Mouse (Mus musculus) myocyte (in vitro differentiated cells): Measurements from ENCODE around the gene Zbtb42. TPM values are rescaled to one million over a fixed set of nuclear protein-coding genes. Genes with fewer than 3 reads are reported as not detected.

Experiments
- H3K27me3 ChIP-seq: one replicate; pipeline ENCODE4 v1.6.1; 2011; ENCODE audit not compliant: control insufficient read depth, insufficient read depth, insufficient read length
- H3K36me3 ChIP-seq: one replicate; pipeline ENCODE4 v1.6.1; 2011; ENCODE audit not compliant: control insufficient read depth, insufficient read depth
- H3K4me2 ChIP-seq: one replicate; pipeline ENCODE4 v1.6.1; 2011; ENCODE audit warnings: low read depth, control low read depth
- H3K4me3 ChIP-seq: one replicate; pipeline ENCODE4 v1.5.1; 2011; ENCODE audit warnings: mild to moderate bottlenecking, control low read depth, moderate library complexity
- H3K79me2 ChIP-seq: one replicate; pipeline ENCODE4 v1.6.1; 2011; ENCODE audit not compliant: control insufficient read depth, insufficient read depth
- H3ac ChIP-seq: one replicate; pipeline ENCODE4 v1.6.1; 2011; ENCODE audit not compliant: control insufficient read depth, insufficient read length
- CEBPB ChIP-seq: IDR thresholded peaks from 2 replicates; pipeline ENCODE4 v1.6.1; 2011; ENCODE audit warnings: mild to moderate bottlenecking, moderate library complexity; ENCODE audit not compliant: poor library complexity, insufficient read depth, severe bottlenecking
- E2F4 ChIP-seq: IDR thresholded peaks from one replicate; pipeline ENCODE4 v1.6.1; 2011; ENCODE audit warnings: mild to moderate bottlenecking, control low read depth, moderate library complexity; ENCODE audit not compliant: insufficient read depth
- MYOD1 ChIP-seq, 3 experiments: IDR thresholded peaks; one replicate each; pipeline ENCODE4 v1.6.1; 2011; ENCODE audit warnings: control low read depth in 2 of 3, low read depth in 2 of 3, mild to moderate bottlenecking in 2 of 3, moderate library complexity in 1 of 3; ENCODE audit not compliant: insufficient read length in 2 of 3, control insufficient read depth in 1 of 3
- MYOG ChIP-seq, 3 experiments: IDR thresholded peaks; one replicate each; pipeline ENCODE4 v1.6.1; 2011; ENCODE audit warnings: control low read depth in 2 of 3, low read depth in 2 of 3, mild to moderate bottlenecking in 2 of 3; ENCODE audit not compliant: insufficient read length in 2 of 3, control insufficient read depth in 1 of 3, insufficient read depth in 1 of 3
- POLR2A ChIP-seq: IDR thresholded peaks from one replicate; pipeline ENCODE4 v1.6.1; 2011; ENCODE audit warnings: low read depth, mild to moderate bottlenecking, control low read depth, moderate library complexity; ENCODE audit not compliant: insufficient read length
- POLR2AphosphoS2 ChIP-seq: IDR thresholded peaks from one replicate; pipeline ENCODE4 v1.6.1; 2011; ENCODE audit warnings: low read depth, control low read depth; ENCODE audit not compliant: insufficient read length
- TCF12 ChIP-seq: IDR thresholded peaks from one replicate; pipeline ENCODE4 v1.6.1; 2011; ENCODE audit warnings: mild to moderate bottlenecking, control low read depth; ENCODE audit not compliant: poor library complexity, insufficient read depth, severe bottlenecking
- polyA plus RNA-seq: library from polyadenylated mRNA; unstranded; fragments of >200 nt; fragmentation: generic; extraction: Trizol; gene quantifications from one replicate; pipeline ENCODE4 v1.2.1, GENCODE M21; 2012; ENCODE audit warnings: missing spikeins

Zbtb42 gene
- polyA plus RNA-seq, 1 experiment = 4.4 TPM

GRCm38 (mm10) chr12:112730808-112731207 is 52.2 kb downstream of the Zbtb42 start:
- H3K36me3 ChIP-seq = peaks cover 4% of the 10 kb centered on the region
- H3K4me3 ChIP-seq = no peak overlapping the region
- no peaks in the 10 kb centered on the region for H3K79me2 ChIP-seq
- H3K4me2 ChIP-seq = no peak overlapping the region
- no peak overlapping the region for H3ac ChIP-seq
- TF ChIP-seq E2F4 (no peak), POLR2AphosphoS2 (no peak), MYOG (IDR thresholded peaks at IDR 0.05; ENCODE audit: control insufficient read depth in 1 of 3, insufficient read depth in 1 of 3, insufficient read length in 2 of 3, low read depth in 2 of 3) (no peak), MYOD1 (IDR thresholded peaks at IDR 0.05; ENCODE audit: control insufficient read depth in 1 of 3, insufficient read length in 2 of 3, low read depth in 2 of 3) (no peak), CEBPB (no peak), TCF12 (no peak), POLR2A (no peak)
- H3K27me3 ChIP-seq = no peaks in the 10 kb centered on the region

Other genes with a start within 250 kb of the Zbtb42 start
- gene A530016L24Rik, start 189.4 kb upstream of the Zbtb42 start, polyA plus RNA-seq = 0.05 TPM
- 0.01 TPM for gene Tmem179, start 162.1 kb upstream of the Zbtb42 start, polyA plus RNA-seq
- 70.1 TPM for gene Inf2, start 90.0 kb upstream of the Zbtb42 start, polyA plus RNA-seq
- gene Adssl1, start 58.8 kb upstream of the Zbtb42 start, polyA plus RNA-seq = 202 TPM
- 85.6 TPM for gene Siva1, start 34.1 kb upstream of the Zbtb42 start, polyA plus RNA-seq
- gene Akt1, start 3.9 kb upstream of the Zbtb42 start, polyA plus RNA-seq = 352 TPM
- 22.8 TPM for gene Cep170b, start 41.6 kb downstream of the Zbtb42 start, polyA plus RNA-seq
- gene Pld4, start 81.8 kb downstream of the Zbtb42 start, polyA plus RNA-seq = 0.08 TPM
- 24.4 TPM for gene Ahnak2, start 123.8 kb downstream of the Zbtb42 start, polyA plus RNA-seq
- 9.6 TPM for gene Clba1, start 130.1 kb downstream of the Zbtb42 start, polyA plus RNA-seq
- gene Cdca4, start 150.6 kb downstream of the Zbtb42 start, polyA plus RNA-seq = 21.5 TPM
- 0.02 TPM for gene Gpr132, start 189.4 kb downstream of the Zbtb42 start, polyA plus RNA-seq